8 mouse cellular contexts compared by ENCODE assay signal in the genomic region with DNA sequence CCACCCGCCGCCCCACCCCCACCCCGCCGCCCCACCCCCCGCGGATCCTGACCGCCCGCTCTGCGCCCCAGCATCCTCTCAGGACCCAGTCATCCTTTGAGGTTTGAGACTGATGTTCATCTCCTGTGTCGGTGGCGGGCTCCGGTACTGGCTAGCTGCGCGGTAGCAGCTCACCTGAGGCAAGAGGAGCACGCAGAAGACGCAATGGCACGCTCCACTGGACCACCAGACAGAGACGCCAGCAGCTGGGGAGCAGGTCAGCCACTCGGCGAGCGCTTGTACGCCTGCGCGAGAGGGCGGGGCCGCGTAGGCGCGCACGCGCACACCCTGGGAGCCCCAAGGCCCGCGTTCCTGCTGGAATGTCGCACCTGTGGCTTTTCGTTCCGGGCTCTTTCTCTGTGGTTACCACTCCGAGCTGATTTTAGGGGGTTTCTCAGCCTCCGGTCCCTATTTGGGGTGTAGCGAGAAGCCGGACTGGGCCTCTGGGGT. TPM values are rescaled to one million over a fixed set of nuclear protein-coding genes. Genes with fewer than 3 reads are reported as not detected.
DNase-seq lines count a peak whose midpoint lies in the region; ATAC-seq and TF ChIP-seq lines count a peak whose summit lies in the region.

A gene (plus strand): TSS at position 305 of the 489 bp plus-strand sequence.

- peak within 1 kb of the TSS; percentile 96 for H3K4me2 ChIP-seq in hindbrain, postnatal 0 days (ENCODE audit: low read depth, low read length)

- WGBS in hindbrain, postnatal 0 days: 0% methylated on average over 35 of the region's 40 CpGs

- H3K27ac ChIP-seq in hindbrain, postnatal 0 days: peak within 1 kb of the TSS; percentile 89
- peak within 1 kb of the TSS; percentile 92 for H3K27ac ChIP-seq in left cerebral cortex, adult 2 months

- H3K4me1 ChIP-seq in hindbrain, postnatal 0 days (ENCODE audit: insufficient read depth, low read length): peaks cover 19% of the 10 kb centered on the region; the same call in 1 of the 2 replicates

- peak; percentile 76 for DNase-seq in T-cell, adult 2 months (ENCODE audit: low spot score)
- DNase-seq in cerebellum, postnatal 36 days: peak; percentile 93 to 94
- peak; percentile 91 for DNase-seq in gastrocnemius, adult 18-20 months (ENCODE audit: low spot score)
- peak; percentile 97 for DNase-seq in hindbrain, postnatal 0 days (ENCODE audit: low spot score)
- DNase-seq in left cerebral cortex, adult 2 months (ENCODE audit: extremely low spot score in 1 of 2, low spot score in 2 of 2): peak; percentile 92 to 95
- peak; percentile 93 to 94 for DNase-seq in right cerebral cortex, adult 2 months (ENCODE audit: low spot score in 2 of 2)
- DNase-seq in urinary bladder, postnatal 14 days (ENCODE audit: low spot score): peak; percentile 91

- H3K36me3 ChIP-seq in hindbrain, postnatal 0 days (ENCODE audit: insufficient read depth, low read length): peaks cover 8% of the 10 kb centered on the region; the same call in 1 of the 2 replicates

- no peaks in the 10 kb centered on the region for H3K27me3 ChIP-seq in hindbrain, postnatal 0 days (ENCODE audit: insufficient read depth, low read length)

- intact Hi-C loops in left cerebral cortex, adult 2 months (cut with DNase I): no loop called here

- peak within 1 kb of the TSS; percentile 77 for H3K4me3 ChIP-seq in hindbrain, postnatal 0 days (ENCODE audit: low read length)
- H3K4me3 ChIP-seq in left cerebral cortex, adult 2 months: peak within 1 kb of the TSS; percentile 96

- H3K9ac ChIP-seq in hindbrain, postnatal 0 days (replicated peaks; ENCODE audit: low read length): peak within 1 kb of the TSS; percentile 83

- TF ChIP-seq CTCF in hindbrain, postnatal 0 days (IDR thresholded peaks at IDR 0.05; ENCODE audit: low read depth): no peak
- no peak for TF ChIP-seq CTCF in left cerebral cortex, adult 2 months (IDR thresholded peaks at IDR 0.05)

- H3K9me3 ChIP-seq in hindbrain, postnatal 0 days (ENCODE audit: low read length): no peaks in the 10 kb centered on the region

- ATAC-seq in hindbrain, postnatal 0 days: peak; percentile 97
- ATAC-seq in megakaryocyte, adult 5-6 weeks (ENCODE audit: poor library complexity, severe bottlenecking): peak; percentile 90

RNA-seq across cellular contexts. Expression of the gene that starts here (rescaled TPM):
- 1 to 10 TPM; 9.0 to 9.8 TPM for total RNA-seq in gastrocnemius, adult 18-20 months (2021)
- 35.5 and 37.5 TPM in 2 replicates for total RNA-seq in hindbrain, postnatal 0 days (2014; rRNA removed)
- 21.2 and 22.9 TPM in 2 replicates for polyA plus RNA-seq in hindbrain, postnatal 0 days (2015; fragmentation: Nextera tagmentation; extraction: Ambion mirVana)
- 10 to 100 TPM; 27.3 to 27.4 TPM for total RNA-seq in left cerebral cortex, adult 2 months (2021)
- total RNA-seq in megakaryocyte, adult 5-6 weeks (2015): 1.9 and 2.3 TPM in 2 replicates
- 1.8 and 2.0 TPM in 2 replicates for total RNA-seq in megakaryocyte, adult 5-6 weeks (2017)

Comparison
In these comparisons a context has a peak if more than half of its experiments do, and no peak if none do; other contexts are left out.
1. Peak in every context shown above with its lines: DNase-seq, ATAC-seq, H3K4me3 ChIP-seq and H3K27ac ChIP-seq.